8 mouse cellular contexts compared by ENCODE assay signal in the genomic region with DNA sequence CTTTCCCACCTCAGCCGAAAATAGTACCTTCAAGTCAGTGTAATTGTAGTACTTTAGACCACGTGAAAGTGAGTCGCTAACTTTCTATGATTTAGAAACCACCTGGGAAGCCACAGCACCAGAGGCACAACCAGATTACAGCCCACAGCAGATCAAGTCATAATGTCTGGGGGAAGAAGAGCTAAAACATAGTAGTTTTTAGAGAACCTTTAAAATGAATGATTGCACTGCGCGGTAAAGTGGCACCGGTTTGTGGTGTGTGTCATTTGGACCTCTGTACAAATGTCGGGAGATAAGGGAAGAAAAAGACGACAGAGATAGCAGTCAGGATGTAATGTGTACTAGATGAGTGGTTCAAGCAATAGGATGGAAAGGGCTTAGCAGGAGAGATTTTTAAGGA. TPM values are rescaled to one million over a fixed set of nuclear protein-coding genes. Genes with fewer than 3 reads are reported as not detected.
A peak's percentile ranks its signal among the peaks of the same experiment; 100 is the strongest.
DNase-seq lines count a peak whose midpoint lies in the region; ATAC-seq and TF ChIP-seq lines count a peak whose summit lies in the region.

No protein-coding gene starts in this region.

- no peak for ATAC-seq in lung, postnatal 0 days
- peak; percentile 34 for ATAC-seq in liver, embryonic 11.5 days (replicated peaks; ENCODE audit: low FRiP score)
- ATAC-seq in stomach, embryonic 15.5 days (ENCODE audit: insufficient read depth, low FRiP score, low read depth), result no peak

- WGBS in lung, postnatal 0 days, result 7% methylated on average over 8 of the region's 8 CpGs
- WGBS in forebrain, embryonic 10.5 days, result 11% methylated on average over 8 of the region's 8 CpGs
- WGBS in liver, embryonic 11.5 days, result 8% methylated on average over 8 of the region's 8 CpGs
- WGBS in stomach, embryonic 15.5 days, result 12% methylated on average over 8 of the region's 8 CpGs

- no peaks in the 10 kb centered on the region for H3K9me3 ChIP-seq in lung, postnatal 0 days (ENCODE audit: low read length)
- H3K9me3 ChIP-seq in forebrain, embryonic 10.5 days, result no peaks in the 10 kb centered on the region
- no peaks in the 10 kb centered on the region for H3K9me3 ChIP-seq in liver, embryonic 11.5 days (ENCODE audit: control insufficient read depth, low read length)
- H3K9me3 ChIP-seq in stomach, embryonic 15.5 days, result no peaks in the 10 kb centered on the region

- H3K27ac ChIP-seq in lung, postnatal 0 days (ENCODE audit: low read length), result no peak overlapping the region
- H3K27ac ChIP-seq in forebrain, embryonic 10.5 days, result peak overlapping the region; percentile 77
- no peak overlapping the region; the same call in 1 of the 2 replicates for H3K27ac ChIP-seq in liver, embryonic 11.5 days (ENCODE audit: low read depth, low read length)
- H3K27ac ChIP-seq in stomach, embryonic 15.5 days, result peak overlapping the region; percentile 59; the same call in 1 of the 2 replicates

- peaks cover 4% of the 10 kb centered on the region; the same call in 1 of the 2 replicates for H3K4me1 ChIP-seq in lung, postnatal 0 days (ENCODE audit: insufficient read depth, low read depth, low read length)
- peaks cover 5% of the 10 kb centered on the region; the same call in 1 of the 2 replicates for H3K4me1 ChIP-seq in forebrain, embryonic 10.5 days
- no peaks in the 10 kb centered on the region; the same call in 1 of the 2 replicates for H3K4me1 ChIP-seq in liver, embryonic 11.5 days (replicated peaks; ENCODE audit: control insufficient read depth, insufficient read depth, low read length)
- no peaks in the 10 kb centered on the region for H3K4me1 ChIP-seq in stomach, embryonic 15.5 days

- H3K4me3 ChIP-seq in lung, postnatal 0 days (ENCODE audit: low read depth, low read length), result peak overlapping the region; percentile 50
- peak overlapping the region; percentile 61 for H3K4me3 ChIP-seq in forebrain, embryonic 10.5 days
- H3K4me3 ChIP-seq in liver, embryonic 11.5 days (ENCODE audit: low read depth, low read length), result peak overlapping the region; percentile 63
- peak overlapping the region; percentile 62 for H3K4me3 ChIP-seq in stomach, embryonic 15.5 days (replicated peaks)

- H3K9ac ChIP-seq in lung, postnatal 0 days (replicated peaks; ENCODE audit: low read depth), result no peak overlapping the region
- H3K9ac ChIP-seq in liver, embryonic 11.5 days (ENCODE audit: low read depth, low read length), result peak overlapping the region; percentile 68
- H3K9ac ChIP-seq in stomach, embryonic 15.5 days, result peak overlapping the region; percentile 32; the same call in 1 of the 2 replicates

- H3K27me3 ChIP-seq in lung, postnatal 0 days (replicated peaks; ENCODE audit: insufficient read depth, low read length), result no peaks in the 10 kb centered on the region
- H3K27me3 ChIP-seq in forebrain, embryonic 10.5 days (ENCODE audit: poor library complexity, severe bottlenecking), result peaks cover 25% of the 10 kb centered on the region
- no peaks in the 10 kb centered on the region for H3K27me3 ChIP-seq in liver, embryonic 11.5 days (replicated peaks; ENCODE audit: control insufficient read depth, insufficient read depth, low read length)
- no peaks in the 10 kb centered on the region for H3K27me3 ChIP-seq in stomach, embryonic 15.5 days (replicated peaks)

- H3K4me2 ChIP-seq in lung, postnatal 0 days (replicated peaks; ENCODE audit: low read depth, low read length), result peak overlapping the region; percentile 59
- peak overlapping the region; percentile 64 for H3K4me2 ChIP-seq in liver, embryonic 11.5 days
- peak overlapping the region; percentile 67 for H3K4me2 ChIP-seq in stomach, embryonic 15.5 days

- no peak for TF ChIP-seq CTCF in lung, postnatal 0 days (IDR thresholded peaks at IDR 0.05)

- H3K36me3 ChIP-seq in lung, postnatal 0 days (ENCODE audit: insufficient read depth, low read length), result no peaks in the 10 kb centered on the region
- H3K36me3 ChIP-seq in forebrain, embryonic 10.5 days (replicated peaks), result peaks cover 36% of the 10 kb centered on the region
- H3K36me3 ChIP-seq in liver, embryonic 11.5 days (ENCODE audit: control insufficient read depth, insufficient read depth, low read length), result no peaks in the 10 kb centered on the region
- H3K36me3 ChIP-seq in stomach, embryonic 15.5 days, result no peaks in the 10 kb centered on the region

- intact Hi-C loops in gastrocnemius, postnatal 36 days (cut with DNase I), result no loop called here

- DNase-seq in lung, postnatal 0 days (ENCODE audit: low spot score), result no peak
- no peak for DNase-seq in lung, postnatal 14 days
- no peak for DNase-seq in forebrain, embryonic 10.5 days (ENCODE audit: extremely low spot score, low spot score)
- no peak for DNase-seq in liver, embryonic 11.5 days (ENCODE audit: low spot score)
- DNase-seq in right cerebral cortex, postnatal 14 days, result no peak
- no peak for DNase-seq in layer of hippocampus, postnatal 36 days
- no peak for DNase-seq in gastrocnemius, postnatal 36 days

- no peak for TF ChIP-seq EP300 in lung, postnatal 0 days (IDR thresholded peaks at IDR 0.05)

RNA-seq across cellular contexts. Expression of gene Pbdc1, which starts 0.5 kb away (rescaled TPM):
- polyA plus RNA-seq in lung, postnatal 0 days (2015; fragmentation: Nextera tagmentation; extraction: Ambion mirVana), result 27.5 and 32.1 TPM in 2 replicates
- polyA plus RNA-seq in forebrain, embryonic 10.5 days (2016; fragmentation: Nextera tagmentation; extraction: Ambion mirVana), result 82.8 and 86.6 TPM in 2 replicates
- 71.5 and 79.2 TPM in 2 replicates for polyA plus RNA-seq in liver, embryonic 11.5 days (2014; fragmentation: Nextera tagmentation; extraction: Ambion mirVana)
- polyA plus RNA-seq in stomach, embryonic 15.5 days (2015; fragmentation: Nextera tagmentation; extraction: Ambion mirVana), result 63.8 and 67.7 TPM in 2 replicates
- total RNA-seq in layer of hippocampus, postnatal 36 days (2021), result 10 to 100 TPM; 18.8 to 21.2 TPM
- 1 to 10 TPM; 5.4 to 7.6 TPM for total RNA-seq in gastrocnemius, postnatal 36 days (2021)

RNA-seq across cellular contexts. Expression of gene Magee1, which starts 40.1 kb away (rescaled TPM):
- 5.8 and 7.1 TPM in 2 replicates for polyA plus RNA-seq in lung, postnatal 0 days (2015; fragmentation: Nextera tagmentation; extraction: Ambion mirVana)
- 26.5 and 27.5 TPM in 2 replicates for polyA plus RNA-seq in forebrain, embryonic 10.5 days (2016; fragmentation: Nextera tagmentation; extraction: Ambion mirVana)
- 5.5 and 6.3 TPM in 2 replicates for polyA plus RNA-seq in liver, embryonic 11.5 days (2014; fragmentation: Nextera tagmentation; extraction: Ambion mirVana)
- polyA plus RNA-seq in stomach, embryonic 15.5 days (2015; fragmentation: Nextera tagmentation; extraction: Ambion mirVana), result 22.2 and 22.4 TPM in 2 replicates
- 100 to 1,000 TPM; 133 to 142 TPM for total RNA-seq in layer of hippocampus, postnatal 36 days (2021)
- total RNA-seq in gastrocnemius, postnatal 36 days (2021), result 1 to 10 TPM; 1.1 to 1.2 TPM

Comparison
In these comparisons a context has a peak if more than half of its experiments do, and no peak if none do; other contexts are left out.
1. H3K27ac ChIP-seq: peak in forebrain, embryonic 10.5 days (single experiment) and stomach, embryonic 15.5 days (single experiment); none in lung, postnatal 0 days (single experiment) and liver, embryonic 11.5 days (single experiment).
2. Peak in every context shown above with its lines, with median percentiles within 50 percentile points of each other: H3K4me2 ChIP-seq and H3K4me3 ChIP-seq.